Mouse (Mus musculus): ENCODE measurements at regions not wholly inside any gene's neighbourhood (a gene's known extent, or its start where the extent isn't known, plus 50 kb on each side); places are given as distances from the start of the nearest gene placed in this dataset.

GRCm38 (mm10) chr6:15501063-15501462, 219.4 kb upstream of the Mdfic start:
- no peak for DNase-seq

GRCm38 (mm10) chr6:15509314-15509713, 211.1 kb upstream of the Mdfic start:
- DNase-seq, result no peak

GRCm38 (mm10) chr6:15537279-15537678, 183.2 kb upstream of the Mdfic start:
- DNase-seq, result no peak

DNA sequence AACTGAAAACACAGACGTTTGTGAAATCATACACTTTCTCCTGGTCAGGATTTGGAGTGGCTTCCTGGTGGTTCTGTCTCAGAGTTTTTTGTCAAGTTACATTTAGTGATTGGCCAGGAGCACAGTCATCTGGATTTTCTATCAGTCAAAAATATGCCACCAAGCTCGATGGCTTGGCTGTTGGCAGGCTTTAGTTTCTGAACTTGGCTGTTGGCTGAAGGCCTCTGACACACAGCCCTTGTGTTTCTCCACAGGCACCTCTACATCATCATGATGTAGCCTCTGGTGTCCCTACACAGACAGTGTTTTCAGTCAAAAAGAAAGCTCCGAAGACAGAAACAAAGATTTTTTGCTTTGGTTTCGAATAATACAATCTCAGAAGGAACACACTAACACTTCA, 178.5 kb upstream of the Mdfic start:
- no peak for DNase-seq

GRCm38 (mm10) chr6:15543516-15544080, 176.9 kb upstream of the Mdfic start:
- no peak for DNase-seq

GRCm38 (mm10) chr6:15548833-15549232, 171.6 kb upstream of the Mdfic start:
- no peak for DNase-seq

GRCm38 (mm10) chr6:15592780-15593179, 127.7 kb upstream of the Mdfic start:
- DNase-seq, result no peak

DNA sequence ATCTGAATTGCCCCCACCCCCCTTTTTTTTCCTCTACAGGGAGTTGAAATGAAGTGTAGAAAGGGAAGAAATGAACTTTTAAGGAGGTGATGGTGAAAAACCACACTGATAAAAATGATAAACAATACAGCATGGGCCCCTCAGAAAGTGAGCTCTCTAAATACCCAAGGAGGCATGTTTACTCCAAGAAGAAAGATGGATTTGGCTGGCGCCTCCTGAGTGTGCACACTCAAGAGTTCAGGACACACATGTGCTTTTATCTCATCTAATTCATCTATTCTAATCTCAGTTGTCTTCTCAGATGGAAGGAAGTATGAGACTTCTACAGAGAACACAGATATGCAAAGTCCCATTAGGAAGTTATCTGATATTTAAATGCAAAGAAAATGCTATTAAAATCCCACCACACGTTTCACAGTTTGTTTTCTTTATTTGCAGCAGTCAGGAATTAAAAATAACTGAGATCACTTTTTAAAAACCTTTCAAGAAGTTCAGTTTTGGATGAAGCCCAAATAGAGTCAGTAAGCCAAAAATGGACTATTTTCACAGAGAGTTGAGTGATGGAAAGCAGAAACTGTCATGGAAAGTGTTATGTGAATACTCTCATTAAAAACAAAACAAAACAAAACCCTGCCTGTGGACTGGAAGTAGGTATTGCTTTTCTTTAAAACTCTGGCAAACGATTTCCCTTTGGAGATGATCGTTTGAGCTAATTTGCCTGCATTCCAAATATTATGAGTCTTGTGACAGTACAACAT, 123.1 kb upstream of the Mdfic start:
- DNase-seq, result no peak

- DNase-seq, result no peak
Measured at GRCm38 (mm10) chr6:15610208-15610607, 110.3 kb upstream of the Mdfic start.

GRCm38 (mm10) chr6:15625910-15626564, 94.4 kb upstream of the Mdfic start:
- no peak for DNase-seq

DNA sequence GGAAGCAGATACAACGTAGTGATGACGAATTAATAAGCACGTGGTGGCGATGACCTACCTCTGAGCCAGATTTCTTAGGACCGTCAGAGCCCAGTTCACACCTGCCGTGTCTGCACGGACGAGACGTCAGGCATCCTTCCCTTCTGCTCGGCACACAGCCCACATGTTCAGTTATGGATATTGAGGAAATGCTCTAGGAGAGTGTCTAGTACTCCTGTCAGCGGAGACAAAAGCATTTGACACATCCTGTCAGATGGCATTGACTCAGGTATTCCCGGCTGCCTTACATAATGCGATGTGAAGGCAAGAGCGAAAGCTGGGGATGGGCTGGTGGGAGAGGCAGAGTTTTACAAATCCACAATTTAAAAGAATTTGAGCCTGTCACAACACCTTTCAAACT, 81.9 kb upstream of the Mdfic start:
- DNase-seq, result peak; percentile 1

GRCm38 (mm10) chr6:15639378-15639777, 81.1 kb upstream of the Mdfic start:
- no peak for DNase-seq

- no peak for DNase-seq
Measured at GRCm38 (mm10) chr6:15639809-15640479, 80.5 kb upstream of the Mdfic start.

- DNase-seq, result no peak
Measured at GRCm38 (mm10) chr6:15644311-15644710, 76.2 kb upstream of the Mdfic start.

DNA sequence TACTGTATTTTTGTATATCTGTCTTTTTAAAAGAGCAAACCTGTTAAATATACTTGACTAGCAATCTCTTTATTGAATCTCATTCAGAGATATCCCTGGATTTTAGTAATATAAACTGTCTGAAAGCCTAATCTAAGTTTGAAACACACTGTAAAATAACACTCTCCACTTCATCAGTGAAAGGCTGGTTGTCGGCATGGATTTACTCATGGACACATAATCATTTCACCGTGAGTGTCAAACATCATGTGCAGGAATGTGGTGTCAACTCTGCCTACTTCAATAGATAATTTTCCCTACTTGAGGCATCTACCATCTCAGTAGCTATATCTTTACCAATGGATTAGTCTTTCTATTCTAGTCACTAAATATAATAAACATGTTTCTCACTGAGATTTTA, 73.0 kb upstream of the Mdfic start:
- DNase-seq, result no peak

Data from right cerebral cortex, adult 18-20 months (tissue).